Mouse (Mus musculus) left cerebral cortex, postnatal 10 days (tissue): ENCODE data around the gene Dusp1. TPM values are rescaled to one million over a fixed set of nuclear protein-coding genes. Genes with fewer than 3 reads are reported as not detected.

ENCODE experiments used
- DNase-seq, 2 experiments: peaks; one replicate each; pipeline ENCODE4 v3.0.0; 2021 to 2022; ENCODE audit warnings: low spot score in 2 of 2, mixed read lengths in 1 of 2; ENCODE audit errors: extremely low spot score in 1 of 2
- intact Hi-C: fragments of 180-260 bp; cut with DNase I; formaldehyde crosslinking; loops from one replicate; pipeline ENCODE4 v1.15.1; 2025
- total RNA-seq, 2 experiments: library from RNA; stranded (reverse); gene quantifications; 2 replicates each; pipeline ENCODE4 v1.2.3; 2021

Gene Dusp1
- total RNA-seq, 2 experiments from 2014 or later, result 23.2 TPM

GRCm38 (mm10) chr17:26569594-26570350 lies 7.8 kb upstream of the Dusp1 start:
- intact Hi-C loops, result no loop called here
- no peak for DNase-seq

- intact Hi-C loops, result no loop called here
- no peak for DNase-seq
Measured at GRCm38 (mm10) chr17:26567818-26568173, 5.9 kb upstream of the Dusp1 start.

DNA sequence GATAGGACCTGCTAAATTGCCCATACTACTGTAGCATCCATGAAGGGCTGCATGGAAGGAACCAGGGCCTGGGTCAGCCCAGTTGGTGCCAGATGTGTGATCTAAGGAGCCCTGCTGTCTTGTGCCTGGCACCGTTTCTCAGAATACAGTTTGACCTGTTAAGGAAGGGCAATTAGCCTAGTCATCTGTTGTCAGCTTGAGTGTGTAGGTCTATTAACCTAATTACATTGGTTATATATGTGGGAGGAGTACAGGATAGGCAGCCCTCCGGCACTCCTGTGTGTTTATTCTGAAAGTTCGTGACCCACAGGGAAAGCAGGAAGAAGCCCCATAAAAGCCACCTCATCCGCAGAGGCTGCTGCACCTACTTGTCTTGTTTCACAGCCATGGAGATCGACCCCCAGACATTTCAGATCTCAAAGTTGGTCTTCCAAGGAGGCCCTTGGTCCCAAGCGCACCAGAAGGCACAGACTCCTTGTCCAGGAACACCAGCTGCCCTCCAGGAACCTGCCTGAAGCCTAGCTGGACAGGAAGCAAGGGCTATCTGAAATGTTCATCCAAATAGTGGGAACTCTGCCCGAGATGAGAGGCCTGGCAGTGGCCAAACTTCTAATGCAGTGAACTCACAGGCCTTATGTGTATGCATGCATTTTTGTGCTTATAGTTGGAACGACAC lies 5.4 kb upstream of the Dusp1 start:
- DNase-seq, result no peak
- intact Hi-C loops, result no loop called here

GRCm38 (mm10) chr17:26564439-26564838 lies 2.5 kb upstream of the Dusp1 start:
- intact Hi-C loops, result no loop called here
- no peak for DNase-seq

GRCm38 (mm10) chr17:26563476-26563875 lies 1.5 kb upstream of the Dusp1 start:
- intact Hi-C loops, result no loop called here
- DNase-seq, result no peak

- no peak for DNase-seq
- intact Hi-C loops, result no loop called here
Measured at GRCm38 (mm10) chr17:26562292-26562691, 364 bp upstream of the Dusp1 start.

- intact Hi-C loops, result loop anchor here (2.0 kb wide), 1 partner anchor 52 kb away; no protein-coding TSS in a partner anchor
- peak; percentile 86 to 96 for DNase-seq
Measured at GRCm38 (mm10) chr17:26561290-26561640, 663 bp downstream of the Dusp1 start, which contains the start of gene Ergic1. Gene Ergic1 (plus strand): TSS chr17:26561489.

DNA sequence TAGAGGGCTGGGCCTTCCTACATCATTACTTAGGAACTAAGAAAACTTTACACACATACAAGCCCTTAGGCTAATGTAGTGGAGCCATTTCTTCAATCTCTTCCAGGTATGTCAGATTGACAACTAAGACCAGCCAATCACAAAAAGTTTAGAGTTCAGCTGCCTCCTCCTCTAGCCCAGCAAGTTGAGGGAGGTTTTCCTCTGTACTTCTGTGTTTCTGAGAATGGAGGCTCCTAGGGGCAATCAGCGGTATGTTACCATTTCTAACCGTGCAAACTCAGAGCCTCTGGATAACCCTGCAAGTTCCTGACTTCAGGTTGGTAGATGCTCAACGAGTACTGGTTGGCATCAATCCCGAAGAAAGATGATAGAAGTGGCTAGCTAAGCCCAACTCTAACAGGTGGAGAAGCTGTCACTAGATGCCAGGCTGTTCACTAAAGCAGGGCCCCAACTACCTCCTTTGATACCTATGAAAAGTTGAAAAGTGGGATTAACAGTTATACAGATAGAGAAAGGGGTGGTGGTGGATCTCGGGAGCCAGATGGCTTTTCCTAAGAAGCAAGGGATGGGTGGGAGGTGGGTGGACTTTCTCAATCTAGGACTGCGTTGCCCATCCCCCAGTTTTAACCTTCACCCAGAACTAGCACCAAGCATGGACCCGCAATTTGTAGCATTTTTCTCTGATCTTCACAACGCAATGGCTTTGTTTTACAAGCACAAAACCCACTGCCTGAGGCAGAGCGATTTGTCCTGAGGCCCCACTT lies 1.2 kb downstream of the Dusp1 start:
- intact Hi-C loops, result loop anchor here (2.0 kb wide), 1 partner anchor 52 kb away; no protein-coding TSS in a partner anchor
- no peak for DNase-seq

- intact Hi-C loops, result no loop called here
Measured at GRCm38 (mm10) chr17:26553033-26553432, 8.9 kb downstream of the Dusp1 start.

GRCm38 (mm10) chr17:26551104-26551503 lies 10.8 kb downstream of the Dusp1 start:
- DNase-seq, result no peak
- intact Hi-C loops, result no loop called here

More at GRCm38 (mm10) chr17:26553033-26553432, 8.9 kb downstream of the Dusp1 start:
- DNase-seq, result no peak

GRCm38 (mm10) chr17:26549148-26549809 lies 12.6 kb downstream of the Dusp1 start:
- no peak for DNase-seq
- intact Hi-C loops, result no loop called here

DNA sequence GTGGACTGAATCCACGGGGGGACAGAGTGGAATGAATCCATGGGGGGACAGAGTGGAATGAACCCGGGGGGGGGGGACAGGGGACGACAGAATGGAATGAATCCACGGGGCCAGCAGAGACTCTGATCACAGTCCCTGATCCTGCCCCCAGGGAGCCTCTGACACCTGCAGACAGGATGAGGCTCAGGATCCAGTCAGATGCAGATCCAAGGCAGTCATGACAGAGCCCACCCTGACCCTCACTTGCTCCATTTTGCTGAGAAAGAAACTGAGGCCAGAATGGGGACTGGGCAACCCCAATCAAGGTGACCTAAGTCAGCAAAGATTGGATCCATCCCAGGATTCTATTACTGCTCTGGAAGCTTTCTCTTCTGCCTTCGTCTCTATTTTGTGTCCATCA lies 13.4 kb downstream of the Dusp1 start:
- DNase-seq, result no peak
- intact Hi-C loops, result no loop called here

DNA sequence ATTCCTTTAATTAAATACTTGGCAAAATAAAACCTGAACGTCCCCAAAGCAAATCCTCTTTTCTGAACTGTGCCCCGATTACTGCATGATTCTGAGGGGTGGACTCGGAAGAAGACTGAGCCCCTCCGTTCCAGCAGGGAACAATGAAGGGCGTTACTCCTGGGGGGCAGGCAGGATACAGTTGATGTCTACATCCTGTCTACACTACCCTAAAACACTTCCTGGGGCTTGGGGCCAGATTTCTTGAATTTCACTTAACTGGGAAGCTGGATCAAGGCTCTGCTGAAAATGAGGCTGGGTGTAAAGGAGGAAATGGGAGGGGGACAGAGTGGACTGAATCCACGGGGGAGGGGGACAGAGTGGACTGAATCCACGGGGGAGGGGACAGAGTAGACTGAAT lies 14.2 kb downstream of the Dusp1 start:
- DNase-seq, result peak in 1 of 2 experiments; percentile 79
- intact Hi-C loops, result no loop called here

DNA sequence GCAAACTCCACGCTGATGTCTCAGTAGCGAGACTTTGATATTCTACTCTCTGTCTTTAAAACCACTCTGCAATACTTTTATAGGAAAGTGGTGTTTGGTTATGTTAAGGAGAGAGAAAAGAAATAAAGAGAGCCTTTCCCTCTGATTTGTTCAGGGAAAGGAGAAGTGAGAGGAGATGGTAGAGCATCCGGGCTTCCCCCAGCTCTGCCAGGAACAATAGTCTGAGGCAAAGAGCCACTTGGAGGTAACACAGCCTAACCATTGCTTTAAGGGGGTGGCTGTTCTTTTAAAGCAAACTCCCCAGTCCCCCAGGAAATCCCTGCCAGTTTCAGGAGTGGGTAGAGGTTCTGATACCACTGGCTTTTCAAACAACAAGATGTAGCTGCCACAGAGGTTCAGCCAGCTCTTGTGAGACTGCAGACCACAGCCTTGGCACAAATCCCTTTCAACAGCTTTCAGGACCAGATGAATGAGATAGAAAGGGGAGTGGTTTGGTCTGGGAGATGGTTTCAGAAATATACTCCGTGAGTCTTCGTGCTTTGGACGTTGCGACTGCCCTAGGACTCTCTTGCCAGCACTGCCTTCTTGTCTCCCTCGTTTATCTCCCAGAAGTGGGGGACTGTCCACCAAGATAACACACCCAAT lies 17.5 kb downstream of the Dusp1 start:
- no peak for DNase-seq
- intact Hi-C loops, result no loop called here

DNA sequence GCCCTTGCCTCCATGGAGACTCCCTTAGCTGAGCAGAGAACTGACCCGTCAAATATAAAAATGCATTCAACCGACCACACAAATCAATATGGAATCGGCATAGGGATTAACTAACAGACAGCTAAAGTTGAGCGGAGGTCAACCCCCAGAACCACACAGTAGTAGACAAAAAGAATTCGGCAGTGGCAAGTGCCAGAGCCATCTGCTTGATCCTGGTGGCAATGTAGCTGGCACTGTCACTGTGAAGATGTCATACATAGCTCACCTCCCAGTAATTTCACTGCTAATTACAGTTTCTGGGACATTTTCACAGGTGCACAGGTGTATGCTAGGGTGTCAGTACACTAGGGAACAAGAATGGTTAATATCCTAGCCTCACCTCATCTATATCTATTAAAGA lies 21.8 kb downstream of the Dusp1 start:
- DNase-seq, result no peak
- intact Hi-C loops, result no loop called here

- intact Hi-C loops, result no loop called here
- no peak for DNase-seq
Measured at GRCm38 (mm10) chr17:26537722-26538471, 24.0 kb downstream of the Dusp1 start.

DNA sequence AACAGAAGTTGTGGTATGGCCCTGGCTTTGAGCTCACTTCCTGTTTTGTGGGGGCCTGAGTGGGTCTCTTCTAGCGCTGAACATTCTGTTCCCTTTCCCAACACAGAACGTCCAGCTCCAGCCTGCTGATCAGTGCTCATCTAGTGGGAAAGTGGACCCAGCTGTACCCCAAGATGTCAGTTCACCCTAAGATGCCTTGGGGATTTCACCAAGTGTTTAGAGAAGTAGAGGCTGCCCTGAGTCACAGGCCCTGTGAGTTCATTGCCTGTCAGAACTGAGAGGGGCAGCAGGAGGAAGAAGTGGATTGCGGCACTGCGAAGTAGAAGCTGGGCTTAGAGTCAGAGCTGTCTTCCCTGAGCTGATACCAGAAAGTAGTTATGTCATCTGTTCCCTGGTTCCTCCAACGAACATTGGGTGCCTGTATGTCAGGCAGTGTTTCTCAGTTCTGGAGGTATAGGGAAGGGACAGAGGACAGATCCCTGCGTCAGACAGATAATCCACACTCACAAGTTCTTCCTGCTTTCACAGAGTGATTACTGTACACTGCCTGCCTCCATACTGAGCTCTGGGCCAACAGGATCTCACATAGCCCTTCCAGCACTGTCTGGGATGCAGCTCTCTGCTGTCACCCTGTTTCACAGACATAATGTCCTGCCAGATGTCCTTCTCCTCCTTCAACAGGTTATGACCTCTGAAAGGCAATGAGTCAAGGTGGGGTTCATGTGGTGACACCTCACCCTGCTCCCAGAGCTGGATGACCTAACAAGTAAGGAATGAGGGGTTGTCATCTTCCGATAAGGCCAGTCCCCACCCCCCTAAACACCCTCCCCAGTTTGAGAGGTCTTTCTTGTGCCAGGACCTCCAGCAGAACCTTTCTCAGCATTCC lies 26.4 kb downstream of the Dusp1 start:
- intact Hi-C loops, result no loop called here

More for the DNA sequence above, 26.4 kb downstream of the Dusp1 start:
- DNase-seq, result no peak
